Mouse (Mus musculus): ENCODE measurements around the gene Tmem211.

- TF ChIP-seq POLR2A (IDR thresholded peaks at IDR 0.05; ENCODE audit: borderline replicate concordance, extremely low read depth, insufficient read depth, insufficient read length, poor library complexity, severe bottlenecking) (no peak), CTCF (IDR thresholded peaks at IDR 0.05; ENCODE audit: borderline replicate concordance, extremely low read depth, insufficient read depth, insufficient read length) (no peak)
Observed at GRCm38 (mm10) chr5:113215610-113216011, 11.1 kb upstream of the Tmem211 start.

All from brain, embryonic 14.5 days (tissue).